Mouse (Mus musculus) kidney, adult 2 months (tissue): ENCODE results near the gene Catsper3. TPM values are rescaled to one million over a fixed set of nuclear protein-coding genes. Genes with fewer than 3 reads are reported as not detected.

ENCODE experiments used
- DNase-seq: peaks from one replicate; pipeline ENCODE4 v3.0.0; 2021
- H3K27ac ChIP-seq: fragments of 200-500 bp; 2 replicates; pipeline ENCODE4 v1.5.1; 2012; ENCODE audit warnings: low read depth, low read length, control low read depth, inconsistent platforms; ENCODE audit not compliant: insufficient read depth
- H3K27me3 ChIP-seq: fragments of 200-500 bp; replicated peaks from 2 replicates; pipeline ENCODE4 v1.6.1; 2012; ENCODE audit warnings: mild to moderate bottlenecking, moderate library complexity, low read length, inconsistent platforms; ENCODE audit not compliant: control insufficient read depth, insufficient read depth
- H3K36me3 ChIP-seq: fragments of 200-500 bp; 2 replicates; pipeline ENCODE4 v1.6.1; 2012; ENCODE audit warnings: mild to moderate bottlenecking, moderate library complexity, low read length, inconsistent platforms; ENCODE audit not compliant: control insufficient read depth, insufficient read depth
- H3K4me1 ChIP-seq: fragments of 200-500 bp; 2 replicates; pipeline ENCODE4 v1.6.1; 2011; ENCODE audit warnings: low read length; ENCODE audit not compliant: control insufficient read depth, insufficient read depth
- H3K4me3 ChIP-seq: fragments of 200-500 bp; 2 replicates; pipeline ENCODE4 v1.5.1; 2011; ENCODE audit warnings: mild to moderate bottlenecking, low read depth, low read length, control low read depth; ENCODE audit not compliant: insufficient read depth
- CTCF ChIP-seq: fragments of 200-500 bp; conservative IDR thresholded peaks from 2 replicates; pipeline ENCODE4 v1.5.1; 2011; ENCODE audit warnings: low read depth, mild to moderate bottlenecking, control low read depth, low read length, moderate library complexity, mixed read lengths; ENCODE audit not compliant: insufficient read depth, insufficient read length
- POLR2A ChIP-seq: fragments of 200-500 bp; IDR thresholded peaks from one replicate; pipeline ENCODE4 v1.6.1; 2011; ENCODE audit warnings: low read depth, low read length, control low read depth
- WGBS: fragments of 180-500 bp; shearing (Covaris S2); methylation state at CpG from one replicate; pipeline ENCODE4 v1.1.7; 2018; 5-methylcytosine and 5-hydroxymethylcytosine counted together
- polyA plus RNA-seq: library from polyadenylated mRNA; depleted of rRNA; stranded (reverse); fragments of >200 nt; gene quantifications from 2 replicates; pipeline ENCODE4 v1.2.3, GENCODE M21; 2012; rRNA removed

Gene Catsper3
- polyA plus RNA-seq, 1 experiment = 0.30 TPM

- H3K27ac ChIP-seq = no peak overlapping the region
- no peaks in the 10 kb centered on the region for H3K36me3 ChIP-seq
- no peaks in the 10 kb centered on the region for H3K4me1 ChIP-seq
- H3K27me3 ChIP-seq = no peaks in the 10 kb centered on the region
- WGBS = 65% methylated on average over 7 of the region's 7 CpGs
- DNase-seq = no peak
- TF ChIP-seq CTCF (no peak), POLR2A (no peak)
- H3K4me3 ChIP-seq = no peak overlapping the region
Observed at GRCm38 (mm10) chr13:55855793-55856192, 71.4 kb downstream of the Catsper3 start.

GRCm38 (mm10) chr13:55858463-55858862, 74.1 kb downstream of the Catsper3 start:
- no peak for TF ChIP-seq POLR2A
- no peak for TF ChIP-seq CTCF
- Histone ChIP-seq H3K4me1 (no peaks in the 10 kb centered on the region), H3K27me3 (no peaks in the 10 kb centered on the region), H3K36me3 (no peaks in the 10 kb centered on the region), H3K27ac (no peak overlapping the region), H3K4me3 (no peak overlapping the region)
- WGBS = 82% methylated on average over 5 of the region's 5 CpGs
- DNase-seq = no peak

Other genes with a start within 250 kb of the Catsper3 start
- gene Ddx41, start 247.9 kb upstream of the Catsper3 start, polyA plus RNA-seq = 68.5 and 71.2 TPM in 2 replicates
- 85.6 and 102 TPM in 2 replicates for gene Fam193b, start 213.4 kb upstream of the Catsper3 start, polyA plus RNA-seq
- gene Tmed9, start 210.8 kb upstream of the Catsper3 start, polyA plus RNA-seq = 74.0 and 92.5 TPM in 2 replicates
- 15.0 and 15.7 TPM in 2 replicates for gene B4galt7, start 184.7 kb upstream of the Catsper3 start, polyA plus RNA-seq
- gene Caml, start 161.6 kb upstream of the Catsper3 start, polyA plus RNA-seq = 21.4 and 26.6 TPM in 2 replicates
- 12.3 and 13.0 TPM in 2 replicates for gene Ddx46, start 149.5 kb upstream of the Catsper3 start, polyA plus RNA-seq
- gene B230219D22Rik, start 91.4 kb upstream of the Catsper3 start, polyA plus RNA-seq = 28.7 and 32.7 TPM in 2 replicates
- gene Txndc15, start 69.9 kb upstream of the Catsper3 start, polyA plus RNA-seq = 47.7 and 52.2 TPM in 2 replicates
- 64.0 and 81.4 TPM in 2 replicates for gene Pcbd2, start 57.2 kb upstream of the Catsper3 start, polyA plus RNA-seq
- 0.03 and 0.05 TPM in 2 replicates for gene Pitx1, start 51.6 kb downstream of the Catsper3 start, polyA plus RNA-seq